ENCODE assay signal across 10 mouse cellular contexts in genomic region chr4:32358602-32359464, GRCm38 (mm10).
DNase-seq lines count a peak whose midpoint lies in the region; ATAC-seq and TF ChIP-seq lines count a peak whose summit lies in the region.
"Had no signal": no experiment of that assay in that cellular context is flagged by ENCODE, and none has a peak within 500 bp of the region (broad histone marks: within the 10 kb centered on the region; RNA-seq: fewer than 3 reads in every experiment).

No protein-coding gene starts in this region.

- no peaks in the 10 kb centered on the region for H3K27me3 ChIP-seq in Patski
- H3K27me3 ChIP-seq in heart, embryonic 11.5 days (ENCODE audit: control insufficient read depth, insufficient read depth, low read length), result no peaks in the 10 kb centered on the region

- no peaks in the 10 kb centered on the region for H3K36me3 ChIP-seq in heart, embryonic 11.5 days (ENCODE audit: control insufficient read depth, insufficient read depth, low read length)
- no peaks in the 10 kb centered on the region for H3K36me3 ChIP-seq in macrophage (ENCODE audit: inconsistent target)

- peak; percentile 85 for ATAC-seq in Patski
- no peak for ATAC-seq in heart, embryonic 11.5 days (replicated peaks; ENCODE audit: insufficient number of reproducible peaks, low FRiP score, low TSS enrichment)

- H3K9ac ChIP-seq in heart, embryonic 11.5 days (ENCODE audit: low read depth, low read length), result no peak overlapping the region
- H3K9ac ChIP-seq: liver, embryonic 14.5 days had no signal

- H3K4me1 ChIP-seq in heart, embryonic 11.5 days (ENCODE audit: control insufficient read depth, insufficient read depth, low read length), result peaks cover 35% of the 10 kb centered on the region

- CTCF ChIA-PET in Patski (lab: Charles Lee), result no interaction called here

- TF ChIP-seq CTCF in Patski (IDR thresholded peaks at IDR 0.05), result no peak

- H3K4me2 ChIP-seq in heart, embryonic 11.5 days, result no peak overlapping the region; the same call in 1 of the 2 replicates

- POLR2A ChIA-PET in Patski (lab: Charles Lee), result no interaction called here

- no peak overlapping the region for H3K4me3 ChIP-seq in heart, embryonic 11.5 days (ENCODE audit: low read depth, low read length)
- no peak overlapping the region for H3K4me3 ChIP-seq in macrophage (ENCODE audit: inconsistent target)

- in situ Hi-C loops in Patski (cut with MboI; ENCODE audit: low pct_unique_long_range_greater_than_20kb), result no loop called here

- WGBS in heart, embryonic 11.5 days (ENCODE audit: insufficient replicate concordance), result 57% methylated on average over 12 of the region's 12 CpGs
- 42% methylated on average over 12 of the region's 12 CpGs for WGBS in macrophage (ENCODE audit: missing documents)

- H3K79me2 ChIP-seq in macrophage (ENCODE audit: inconsistent target), result no peaks in the 10 kb centered on the region

- peak; percentile 47 for DNase-seq in embryo, embryonic 10 days (ENCODE audit: low spot score)
- DNase-seq in embryo, embryonic 9.5 days (ENCODE audit: extremely low spot score), result no peak
- peak; percentile 79 for DNase-seq in Patski (ENCODE audit: low read depth, low spot score)
- DNase-seq in urinary bladder, postnatal 25 days (ENCODE audit: low spot score), result no peak
- DNase-seq in gastrocnemius, adult 18-20 months (ENCODE audit: low spot score), result no peak
- no peak for DNase-seq in layer of hippocampus, postnatal 36 days
- DNase-seq: thymus, postnatal 14 days had no signal

- peak overlapping the region; percentile 57 for H3K27ac ChIP-seq in heart, embryonic 11.5 days (ENCODE audit: low read depth, low read length)
- H3K27ac ChIP-seq in macrophage, result peak overlapping the region; percentile 88
- H3K27ac ChIP-seq: liver, embryonic 14.5 days had no signal

- H3K9me3 ChIP-seq in heart, embryonic 11.5 days (replicated peaks; ENCODE audit: control insufficient read depth, low read length), result no peaks in the 10 kb centered on the region

Comparison
In these comparisons a context has a peak if more than half of its experiments do, and no peak if none do; other contexts are left out.
1. DNase-seq: peak in embryo, embryonic 10 days (single experiment) and Patski (single experiment); none in embryo, embryonic 9.5 days (single experiment), urinary bladder, postnatal 25 days (single experiment), gastrocnemius, adult 18-20 months (single experiment) and layer of hippocampus, postnatal 36 days (0 of 2).